Mouse (Mus musculus) neural tube, embryonic 11.5 days (tissue): ENCODE measurements around the gene Clec3b. TPM values are rescaled to one million over a fixed set of nuclear protein-coding genes. Genes with fewer than 3 reads are reported as not detected.

Experiments
- ATAC-seq: fragments of 200-750 bp; cut with Nextera tagmentation; 2 replicates; pipeline ENCODE4 v1.8.0; 2017; ENCODE audit warnings: moderate number of reproducible peaks, mild to moderate bottlenecking, moderate TSS enrichment, moderate library complexity; ENCODE audit not compliant: insufficient read depth, low FRiP score, low TSS enrichment
- DNase-seq: peaks from one replicate; pipeline ENCODE4 v3.0.0-alpha.2; 2015; ENCODE audit warnings: low spot score
- H3K27ac ChIP-seq: fragments of 300-500 bp; sonication (generic); 2 replicates; pipeline ENCODE4 v1.5.1; 2014; ENCODE audit warnings: low read depth, mild to moderate bottlenecking, low read length
- H3K27me3 ChIP-seq: fragments of 300-500 bp; sonication (generic); 2 replicates; pipeline ENCODE4 v1.6.1; 2014; ENCODE audit warnings: mild to moderate bottlenecking, low read length, mixed read lengths; ENCODE audit not compliant: control insufficient read depth, insufficient read depth
- H3K36me3 ChIP-seq: fragments of 300-500 bp; sonication (generic); 2 replicates; pipeline ENCODE4 v1.6.1; 2014; ENCODE audit warnings: mild to moderate bottlenecking, low read length, moderate library complexity, mixed read lengths; ENCODE audit not compliant: control insufficient read depth, insufficient read depth
- H3K4me1 ChIP-seq: fragments of 300-500 bp; sonication (generic); 2 replicates; pipeline ENCODE4 v1.6.1; 2014; ENCODE audit warnings: low read length, mixed read lengths; ENCODE audit not compliant: control insufficient read depth, insufficient read depth
- H3K4me2 ChIP-seq: fragments of 300-500 bp; sonication (generic); 2 replicates; pipeline ENCODE4 v1.6.1; 2014; ENCODE audit warnings: low read depth, mild to moderate bottlenecking, moderate library complexity
- H3K4me3 ChIP-seq: fragments of 300-500 bp; sonication (generic); 2 replicates; pipeline ENCODE4 v1.5.1; 2014; ENCODE audit warnings: low read depth, low read length
- H3K9ac ChIP-seq: fragments of 300-500 bp; sonication (generic); 2 replicates; pipeline ENCODE4 v1.6.1; 2014; ENCODE audit warnings: mild to moderate bottlenecking, low read length
- H3K9me3 ChIP-seq: fragments of 300-500 bp; sonication (generic); 2 replicates; pipeline ENCODE4 v1.6.1; 2016; ENCODE audit warnings: low read length; ENCODE audit not compliant: control insufficient read depth
- WGBS: fragments of 180-500 bp; shearing (Covaris S2); extraction: QIAGEN DNeasy Blood & Tissue Kit; methylation state at CpG from one replicate; pipeline ENCODE4 v1.1.7; 2014; 5-methylcytosine and 5-hydroxymethylcytosine counted together
- polyA plus RNA-seq: library from polyadenylated mRNA; unstranded; fragments of >200 nt; fragmentation: Nextera tagmentation; extraction: Ambion mirVana; gene quantifications from 2 replicates; pipeline ENCODE4 v1.2.1, GENCODE M21; 2014

Clec3b gene
- polyA plus RNA-seq, 1 experiment from 2014 or later = not detected

- Histone ChIP-seq H3K36me3 (no peaks in the 10 kb centered on the region), H3K27me3 (no peaks in the 10 kb centered on the region), H3K4me1 (no peaks in the 10 kb centered on the region), H3K27ac (no peak overlapping the region), H3K9me3 (no peaks in the 10 kb centered on the region), H3K4me2 (no peak overlapping the region), H3K4me3 (no peak overlapping the region), H3K9ac (no peak overlapping the region)
- DNase-seq = no peak
- WGBS = 78% methylated on average over 2 of the region's 2 CpGs
- no peak for ATAC-seq
These were observed 11.0 kb downstream of the Clec3b start for GRCm38 (mm10) chr9:123161792-123162191.

GRCm38 (mm10) chr9:123162985-123163694 is 12.4 kb downstream of the Clec3b start:
- ATAC-seq = no peak
- DNase-seq = no peak
- no peak overlapping the region for H3K27ac ChIP-seq
- H3K27me3 ChIP-seq = no peaks in the 10 kb centered on the region
- WGBS = 77% methylated on average over 4 of the region's 4 CpGs
- no peak overlapping the region for H3K4me3 ChIP-seq
- no peaks in the 10 kb centered on the region for H3K36me3 ChIP-seq
- H3K4me1 ChIP-seq = no peaks in the 10 kb centered on the region
- H3K9ac ChIP-seq = no peak overlapping the region
- H3K4me2 ChIP-seq = no peak overlapping the region
- no peaks in the 10 kb centered on the region for H3K9me3 ChIP-seq

- Histone ChIP-seq H3K9ac (no peak overlapping the region), H3K27ac (no peak overlapping the region), H3K9me3 (no peaks in the 10 kb centered on the region), H3K36me3 (no peaks in the 10 kb centered on the region), H3K27me3 (no peaks in the 10 kb centered on the region), H3K4me1 (no peaks in the 10 kb centered on the region), H3K4me2 (no peak overlapping the region), H3K4me3 (no peak overlapping the region)
- ATAC-seq (no peak), DNase-seq (no peak)
- WGBS = 83% methylated on average over 3 of the region's 3 CpGs
These were observed 15.2 kb downstream of the Clec3b start for GRCm38 (mm10) chr9:123165781-123166443.

- no peaks in the 10 kb centered on the region for H3K4me1 ChIP-seq
- 86% methylated on average over 6 of the region's 6 CpGs for WGBS
These were observed 23.0 kb downstream of the Clec3b start for GRCm38 (mm10) chr9:123173760-123174159.

GRCm38 (mm10) chr9:123174356-123174755 is 23.6 kb downstream of the Clec3b start:
- H3K4me2 ChIP-seq = no peak overlapping the region
- H3K9me3 ChIP-seq = no peaks in the 10 kb centered on the region
- H3K4me1 ChIP-seq = no peaks in the 10 kb centered on the region
- H3K4me3 ChIP-seq = no peak overlapping the region
- WGBS = 58% methylated on average over 4 of the region's 4 CpGs
- no peak overlapping the region for H3K27ac ChIP-seq
- H3K36me3 ChIP-seq = no peaks in the 10 kb centered on the region
- H3K27me3 ChIP-seq = no peaks in the 10 kb centered on the region
- DNase-seq (no peak), ATAC-seq (no peak)
- H3K9ac ChIP-seq = no peak overlapping the region

More at GRCm38 (mm10) chr9:123173760-123174159, 23.0 kb downstream of the Clec3b start:
- Histone ChIP-seq H3K4me3 (no peak overlapping the region), H3K9me3 (no peaks in the 10 kb centered on the region), H3K27ac (no peak overlapping the region), H3K36me3 (no peaks in the 10 kb centered on the region), H3K4me2 (no peak overlapping the region), H3K27me3 (no peaks in the 10 kb centered on the region), H3K9ac (no peak overlapping the region)
- ATAC-seq = no peak
- no peak for DNase-seq

GRCm38 (mm10) chr9:123177380-123178048 is 26.8 kb downstream of the Clec3b start:
- ATAC-seq (no peak), DNase-seq (no peak)
- Histone ChIP-seq H3K9me3 (no peaks in the 10 kb centered on the region), H3K9ac (no peak overlapping the region), H3K27ac (no peak overlapping the region), H3K4me2 (no peak overlapping the region), H3K27me3 (no peaks in the 10 kb centered on the region), H3K36me3 (no peaks in the 10 kb centered on the region), H3K4me3 (no peak overlapping the region), H3K4me1 (no peaks in the 10 kb centered on the region)
- 88% methylated on average over 9 of the region's 9 CpGs for WGBS

GRCm38 (mm10) chr9:123180003-123180402 is 29.3 kb downstream of the Clec3b start:
- H3K4me1 ChIP-seq = no peaks in the 10 kb centered on the region
- DNase-seq = no peak
- H3K9ac ChIP-seq = no peak overlapping the region
- no peaks in the 10 kb centered on the region for H3K9me3 ChIP-seq
- 92% methylated on average over 6 of the region's 6 CpGs for WGBS
- ATAC-seq = no peak
- H3K27me3 ChIP-seq = no peaks in the 10 kb centered on the region
- H3K36me3 ChIP-seq = no peaks in the 10 kb centered on the region
- H3K4me3 ChIP-seq = no peak overlapping the region
- no peak overlapping the region for H3K27ac ChIP-seq
- no peak overlapping the region for H3K4me2 ChIP-seq

- no peak for DNase-seq
- Histone ChIP-seq H3K9ac (no peak overlapping the region), H3K9me3 (no peaks in the 10 kb centered on the region), H3K27ac (no peak overlapping the region), H3K4me1 (no peaks in the 10 kb centered on the region), H3K4me3 (no peak overlapping the region), H3K27me3 (no peaks in the 10 kb centered on the region), H3K36me3 (no peaks in the 10 kb centered on the region), H3K4me2 (no peak overlapping the region)
- WGBS = 79% methylated on average over 8 of the region's 8 CpGs
- ATAC-seq = no peak
These were observed 32.5 kb downstream of the Clec3b start for GRCm38 (mm10) chr9:123183226-123183625.
